Mouse (Mus musculus): ENCODE measurements around the gene Lrrc8e. TPM values are rescaled to one million over a fixed set of nuclear protein-coding genes. Genes with fewer than 3 reads are reported as not detected.

The Lrrc8e gene
- not detected for total RNA-seq (2021)

GRCm38 (mm10) chr8:4226739-4227347 is at the start of gene Lrrc8e:
Gene Lrrc8e (plus strand): TSS chr8:4226827.
- peak in 1 of 2 experiments; percentile 3 for DNase-seq

- no peak for DNase-seq
Observed at GRCm38 (mm10) chr8:4183409-4183808, 43.2 kb upstream of the Lrrc8e start.

GRCm38 (mm10) chr8:4186151-4186550 is 40.5 kb upstream of the Lrrc8e start:
- no peak for DNase-seq

- DNase-seq: no peak
Observed at GRCm38 (mm10) chr8:4188605-4189004, 38.0 kb upstream of the Lrrc8e start.

GRCm38 (mm10) chr8:4189031-4189722 is 37.5 kb upstream of the Lrrc8e start:
- no peak for DNase-seq

- peak in 1 of 2 experiments; percentile 57 for DNase-seq
Observed at GRCm38 (mm10) chr8:4192305-4192704, 34.3 kb upstream of the Lrrc8e start.

GRCm38 (mm10) chr8:4192807-4193587 is 33.6 kb upstream of the Lrrc8e start:
- peak; percentile 86 for DNase-seq

- DNase-seq: no peak
Observed at GRCm38 (mm10) chr8:4193588-4193894, 33.1 kb upstream of the Lrrc8e start.

- DNase-seq: no peak
Observed at GRCm38 (mm10) chr8:4201321-4201720, 25.3 kb upstream of the Lrrc8e start.

- DNase-seq: no peak
Observed at GRCm38 (mm10) chr8:4205246-4206123, 21.1 kb upstream of the Lrrc8e start.

- DNase-seq: peak in 1 of 2 experiments; percentile 29
Observed at GRCm38 (mm10) chr8:4206182-4207015, 20.2 kb upstream of the Lrrc8e start.

GRCm38 (mm10) chr8:4207016-4207350 is 19.6 kb upstream of the Lrrc8e start:
- no peak for DNase-seq

- DNase-seq: no peak
Observed at GRCm38 (mm10) chr8:4211097-4211496, 15.5 kb upstream of the Lrrc8e start.

- DNase-seq: no peak
Observed at GRCm38 (mm10) chr8:4212809-4213209, 13.8 kb upstream of the Lrrc8e start.

- DNase-seq: peak in 1 of 2 experiments; percentile 40
Observed at GRCm38 (mm10) chr8:4213210-4214005, 13.2 kb upstream of the Lrrc8e start.

- DNase-seq: no peak
Observed at GRCm38 (mm10) chr8:4214006-4214980, 12.3 kb upstream of the Lrrc8e start.

- DNase-seq: no peak
Observed at GRCm38 (mm10) chr8:4216296-4216695, 10.3 kb upstream of the Lrrc8e start.

GRCm38 (mm10) chr8:4216791-4217621 is 9.6 kb upstream of the Lrrc8e start, which contains the start of gene Prr36:
Gene Prr36 (minus strand): TSS chr8:4217459.
- DNase-seq: peak; percentile 60 to 70

GRCm38 (mm10) chr8:4219617-4220016 is 7.0 kb upstream of the Lrrc8e start:
- no peak for DNase-seq

Measured in layer of hippocampus, postnatal 36 days (tissue).